Mouse (Mus musculus) intestine, postnatal 0 days (tissue): ENCODE results near the gene Pum1. TPM values are rescaled to one million over a fixed set of nuclear protein-coding genes. Genes with fewer than 3 reads are reported as not detected.
A peak's percentile ranks its signal among the peaks of the same experiment; 100 is the strongest.

Experiments
- ATAC-seq: fragments of 200-750 bp; cut with Nextera tagmentation; 2 replicates; pipeline ENCODE4 v1.8.0; 2017; ENCODE audit warnings: mild to moderate bottlenecking, moderate TSS enrichment, moderate library complexity
- H3K27ac ChIP-seq: fragments of 300-500 bp; sonication (generic); 2 replicates; pipeline ENCODE4 v1.5.1; 2014; ENCODE audit warnings: mild to moderate bottlenecking, low read depth, low read length, moderate library complexity
- H3K27me3 ChIP-seq: fragments of 300-500 bp; sonication (generic); replicated peaks from 2 replicates; pipeline ENCODE4 v1.6.1; 2014; ENCODE audit warnings: low read length, mixed read lengths; ENCODE audit not compliant: control insufficient read depth, insufficient read depth
- H3K36me3 ChIP-seq: fragments of 300-500 bp; sonication (generic); 2 replicates; pipeline ENCODE4 v1.6.1; 2014; ENCODE audit warnings: mild to moderate bottlenecking, moderate library complexity; ENCODE audit not compliant: control insufficient read depth, insufficient read depth
- H3K4me1 ChIP-seq: fragments of 300-500 bp; sonication (generic); replicated peaks from 2 replicates; pipeline ENCODE4 v1.6.1; 2014; ENCODE audit warnings: antibody characterized with exemption, low read length, mixed read lengths; ENCODE audit not compliant: control insufficient read depth, insufficient read depth
- H3K4me2 ChIP-seq: fragments of 300-500 bp; sonication (generic); replicated peaks from 2 replicates; pipeline ENCODE4 v1.6.1; 2014; ENCODE audit warnings: low read depth, mild to moderate bottlenecking, moderate library complexity
- H3K4me3 ChIP-seq: fragments of 300-500 bp; sonication (generic); 2 replicates; pipeline ENCODE4 v1.5.1; 2014; ENCODE audit warnings: low read depth, low read length
- H3K9ac ChIP-seq: fragments of 300-500 bp; sonication (generic); 2 replicates; pipeline ENCODE4 v1.6.1; 2014; ENCODE audit warnings: mild to moderate bottlenecking, low read depth, low read length
- H3K9me3 ChIP-seq: fragments of 300-500 bp; sonication (generic); 2 replicates; pipeline ENCODE4 v1.6.1; 2016; ENCODE audit warnings: mixed run types; ENCODE audit not compliant: control insufficient read depth
- CTCF ChIP-seq: sonication (generic); IDR thresholded peaks from 2 replicates; pipeline ENCODE4 v1.5.1; 2016; ENCODE audit warnings: low read depth, mild to moderate bottlenecking, control low read depth, antibody characterized with exemption, moderate library complexity
- WGBS: fragments of 180-500 bp; shearing (Covaris S2); extraction: QIAGEN DNeasy Blood & Tissue Kit; methylation state at CpG from one replicate; pipeline ENCODE4 v1.1.7; 2014; 5-methylcytosine and 5-hydroxymethylcytosine counted together
- polyA plus RNA-seq: library from polyadenylated mRNA; unstranded; fragments of >200 nt; fragmentation: Nextera tagmentation; extraction: Ambion mirVana; gene quantifications from 2 replicates; pipeline ENCODE4 v1.2.1, GENCODE M21; 2015

The Pum1 gene
- polyA plus RNA-seq, 1 experiment from 2014 or later: 23.9 TPM

GRCm38 (mm10) chr4:130819806-130820205 lies 156.7 kb downstream of the Pum1 start:
- Histone ChIP-seq H3K4me3 (no peak overlapping the region), H3K27ac (no peak overlapping the region), H3K27me3 (no peaks in the 10 kb centered on the region), H3K36me3 (peaks cover 9% of the 10 kb centered on the region; the same call in 1 of the 2 replicates), H3K9ac (no peak overlapping the region), H3K4me2 (no peak overlapping the region), H3K4me1 (no peaks in the 10 kb centered on the region), H3K9me3 (no peaks in the 10 kb centered on the region)
- TF ChIP-seq CTCF: no peak
- 85% methylated on average over 3 of the region's 3 CpGs for WGBS
- ATAC-seq: no peak

GRCm38 (mm10) chr4:130820594-130821255 lies 157.6 kb downstream of the Pum1 start:
- no peak overlapping the region for H3K27ac ChIP-seq
- H3K4me1 ChIP-seq: no peaks in the 10 kb centered on the region
- TF ChIP-seq CTCF: no peak
- no peaks in the 10 kb centered on the region for H3K9me3 ChIP-seq
- peaks cover 9% of the 10 kb centered on the region; the same call in 1 of the 2 replicates for H3K36me3 ChIP-seq
- H3K4me3 ChIP-seq: no peak overlapping the region
- ATAC-seq: no peak
- H3K9ac ChIP-seq: no peak overlapping the region
- 66% methylated on average over 7 of the region's 7 CpGs for WGBS
- H3K27me3 ChIP-seq: no peaks in the 10 kb centered on the region
- no peak overlapping the region for H3K4me2 ChIP-seq

DNA sequence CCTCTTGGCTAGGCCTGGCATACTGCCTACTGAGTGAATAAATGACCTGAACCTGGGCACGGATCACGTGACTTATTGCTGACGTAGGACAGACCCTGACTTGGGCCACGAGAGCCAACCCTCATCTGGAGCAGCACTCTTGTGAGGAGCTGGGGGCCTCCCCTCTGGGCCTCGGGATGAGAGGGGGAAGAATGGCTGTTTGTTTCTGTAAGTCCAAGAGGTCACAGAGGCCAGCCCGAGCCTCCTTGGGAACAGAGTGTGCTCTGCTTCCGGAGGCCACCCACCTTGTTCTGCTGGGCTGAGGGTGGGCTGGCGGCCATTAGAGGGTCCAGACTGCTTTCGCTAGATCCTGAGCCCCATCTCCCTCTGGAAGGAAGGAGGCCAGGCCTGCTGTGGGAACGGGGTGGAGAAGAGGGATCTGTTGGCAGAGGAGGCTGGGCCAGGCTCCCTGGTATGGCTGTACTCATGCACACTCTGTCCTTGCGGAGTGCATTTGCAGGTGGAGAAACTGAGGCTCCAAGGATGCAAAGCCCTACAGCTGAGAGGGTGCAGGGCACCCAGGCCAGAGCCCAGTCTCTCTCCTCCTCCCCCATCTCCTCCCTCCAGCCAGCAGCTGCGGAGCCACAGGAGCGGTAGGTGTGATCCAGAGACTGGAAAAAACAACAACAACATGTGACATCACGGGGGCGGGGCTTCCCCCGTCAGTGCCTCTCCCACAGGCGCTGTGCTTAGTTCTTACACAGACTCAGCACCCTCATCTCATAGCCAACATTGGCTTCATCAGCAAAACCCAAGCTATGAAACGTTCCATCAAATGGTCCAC lies 165.9 kb downstream of the Pum1 start:
- WGBS: 21% methylated on average over 18 of the region's 18 CpGs
- H3K27ac ChIP-seq: peak overlapping the region; percentile 57; the same call in 1 of the 2 replicates
- TF ChIP-seq CTCF: no peak

More for the DNA sequence above, 165.9 kb downstream of the Pum1 start:
- Histone ChIP-seq H3K4me1 (no peaks in the 10 kb centered on the region), H3K4me3 (no peak overlapping the region), H3K36me3 (no peaks in the 10 kb centered on the region), H3K9me3 (no peaks in the 10 kb centered on the region), H3K27me3 (no peaks in the 10 kb centered on the region), H3K4me2 (0 out of 2 replicates have a peak overlapping the region, but pooled peaks have one; percentile 21), H3K9ac (0 out of 2 replicates have a peak overlapping the region, but pooled peaks have one; percentile 11)
- ATAC-seq: peak; percentile 63

Other genes with a start within 250 kb of the Pum1 start
- gene Nkain1, start 89.1 kb upstream of the Pum1 start, polyA plus RNA-seq: 0.09 and 0.20 TPM in 2 replicates
- 9.7 and 10.8 TPM in 2 replicates for gene Sdc3, start 129.2 kb downstream of the Pum1 start, polyA plus RNA-seq
- 25.7 and 27.7 TPM in 2 replicates for gene Laptm5, start 249.8 kb downstream of the Pum1 start, polyA plus RNA-seq